Mouse (Mus musculus) heart, postnatal 0 days (tissue): ENCODE data around the gene Olfr288.

Source experiments
- CTCF ChIP-seq: IDR thresholded peaks from 2 replicates; pipeline ENCODE4 v1.5.1; 2016; ENCODE audit warnings: antibody characterized with exemption, control low read depth, low read depth
- EP300 ChIP-seq: IDR thresholded peaks from 2 replicates; pipeline ENCODE4 v1.6.1; 2016; ENCODE audit warnings: antibody characterized with exemption, low read depth

DNA sequence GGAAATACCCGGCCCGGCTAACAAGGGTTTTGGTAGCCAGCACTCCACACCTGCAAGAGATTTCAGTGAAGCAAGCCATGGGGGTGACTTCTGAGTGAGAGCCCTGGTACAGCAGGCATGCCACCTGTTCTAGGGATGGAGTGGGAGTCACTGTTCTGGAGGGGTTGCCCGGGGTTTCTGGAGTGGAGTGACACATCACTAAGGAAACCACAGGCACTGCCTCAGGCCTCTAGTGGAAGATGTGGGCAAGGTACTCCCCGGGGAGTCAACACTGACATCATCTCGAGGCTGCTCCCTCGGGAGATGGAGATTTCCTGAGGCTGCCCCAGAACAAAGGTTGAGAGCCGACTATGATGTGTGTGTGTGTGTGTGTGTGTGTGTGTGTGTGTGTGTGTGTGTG, 25.0 kb downstream of the Olfr288 start:
- TF ChIP-seq CTCF: no peak
- no peak for TF ChIP-seq EP300
